Mouse (Mus musculus) cerebellum, adult 2 months (tissue): ENCODE measurements at regions not wholly inside any gene's neighbourhood (a gene's known extent, or its start where the extent isn't known, plus 50 kb on each side); places are given as distances from the start of the nearest gene placed in this dataset.

Source experiments
- CTCF ChIP-seq: fragments of 200-500 bp; IDR thresholded peaks from 2 replicates; pipeline ENCODE4 v1.5.1; 2011; ENCODE audit warnings: low read depth, mild to moderate bottlenecking, control low read depth, low read length, moderate library complexity, borderline replicate concordance; ENCODE audit not compliant: insufficient read depth
- POLR2A ChIP-seq: fragments of 200-500 bp; IDR thresholded peaks from 2 replicates; pipeline ENCODE4 v1.6.1; 2011; ENCODE audit warnings: low read length, control low read depth, borderline replicate concordance; ENCODE audit not compliant: insufficient read depth

- TF ChIP-seq CTCF (no peak), POLR2A (no peak)
These were observed 177.9 kb downstream of the Fam43a start for GRCm38 (mm10) chr16:30777416-30777815.
